Mouse (Mus musculus) c-Kit-positive CD71-positive TER-119-positive erythroid progenitor cells, embryonic 14.5 days (primary cell): Measurements from ENCODE around the gene Tfdp1.

Experiments
- DNase-seq: peaks from one replicate; pipeline ENCODE4 v3.0.0-alpha.2; 2013; ENCODE audit warnings: low spot score

Tfdp1 gene

DNA sequence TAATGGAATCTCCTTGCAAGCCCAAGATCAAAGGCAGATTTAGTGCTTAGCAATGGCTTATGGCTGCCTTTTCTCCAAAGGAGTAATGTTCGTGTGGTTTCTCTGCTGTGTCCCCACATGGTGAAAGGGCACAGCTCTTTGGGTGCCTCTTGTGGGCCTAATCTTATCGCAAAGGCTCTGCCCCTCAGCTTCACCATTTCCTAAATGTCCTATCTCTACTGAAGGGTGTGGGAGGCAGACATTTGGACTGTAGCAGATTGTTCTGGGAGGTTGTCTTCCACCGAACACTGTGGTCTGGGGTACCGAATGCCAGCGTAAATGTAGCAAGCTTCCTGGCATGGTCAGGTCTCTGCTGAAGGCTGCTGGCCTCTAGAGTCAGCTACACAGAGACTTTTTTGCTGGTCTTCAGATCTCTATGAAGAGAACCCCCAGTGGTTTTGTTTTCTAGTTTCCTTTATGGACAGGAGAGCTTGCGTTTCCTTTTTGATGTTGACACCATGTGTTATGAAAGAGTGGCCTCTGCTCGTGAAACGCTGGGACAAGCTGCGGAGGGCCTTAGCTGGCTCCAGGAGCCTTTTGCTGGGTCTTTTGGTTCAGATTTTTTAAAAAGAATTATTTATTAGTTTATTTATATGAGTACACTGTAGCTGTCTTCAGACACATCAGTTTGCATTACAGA lies 14.7 kb downstream of the Tfdp1 start:
- no peak for DNase-seq

DNA sequence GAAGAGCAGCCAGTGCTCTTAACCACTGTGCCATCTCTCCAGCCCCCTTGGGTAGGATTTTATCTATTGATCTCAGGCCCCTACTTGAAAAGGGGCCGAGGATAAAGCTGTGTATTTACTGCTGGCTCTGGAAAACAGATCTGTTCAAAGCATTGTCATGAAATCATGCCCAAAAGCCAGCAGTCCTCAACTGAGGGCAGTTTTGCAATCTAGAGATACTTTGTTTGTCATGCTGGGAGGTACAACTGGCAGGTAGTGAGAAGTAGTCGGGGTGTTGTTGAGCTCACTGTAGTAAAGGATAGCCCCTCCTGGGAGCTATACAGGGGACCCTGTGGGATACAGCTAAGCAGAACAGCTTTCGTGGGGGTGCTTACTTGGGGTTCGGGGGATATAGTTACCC lies 15.3 kb downstream of the Tfdp1 start:
- DNase-seq = no peak

- DNase-seq = no peak
Measured at GRCm38 (mm10) chr8:13356221-13356620, 17.7 kb downstream of the Tfdp1 start.

DNA sequence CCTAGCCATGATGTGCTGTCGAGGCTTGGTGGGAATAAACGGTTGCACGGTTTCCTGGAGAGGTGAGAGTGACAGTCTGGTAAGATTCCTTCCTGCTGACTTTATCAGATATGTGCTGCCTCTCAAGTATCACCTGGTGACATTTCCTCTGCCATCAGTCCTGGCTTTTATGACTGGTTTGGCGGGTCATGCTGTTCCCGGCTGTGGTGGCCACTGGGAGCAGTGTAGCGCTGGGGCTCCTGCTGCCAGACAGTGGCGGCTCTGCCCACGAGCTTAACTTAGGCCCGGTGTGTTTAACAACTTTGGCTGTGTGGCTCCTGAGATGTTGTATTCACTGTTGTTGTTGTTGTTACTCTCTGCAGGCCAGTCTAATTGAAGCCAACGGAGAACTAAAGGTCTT lies 18.1 kb downstream of the Tfdp1 start:
- no peak for DNase-seq

- no peak for DNase-seq
Measured at GRCm38 (mm10) chr8:13360213-13360612, 21.7 kb downstream of the Tfdp1 start.

DNA sequence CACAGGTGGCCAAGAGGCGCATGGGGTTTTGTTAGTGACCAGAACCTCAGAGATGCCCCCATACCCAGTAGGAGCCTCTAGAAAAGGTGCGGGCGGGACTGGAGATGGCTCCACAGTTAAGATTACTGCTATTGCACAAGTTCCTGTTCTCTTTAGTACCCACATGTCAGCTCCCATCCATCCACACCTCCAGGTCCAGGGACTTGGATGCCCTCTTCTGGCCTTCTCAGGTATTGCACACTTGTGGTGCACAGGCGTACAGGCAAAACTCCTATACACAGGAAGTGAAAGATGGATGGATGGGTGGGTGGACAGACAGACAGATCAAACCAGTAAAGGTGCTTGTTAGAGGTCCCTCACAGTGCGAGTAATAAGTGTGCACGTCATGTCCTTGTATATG lies 23.3 kb downstream of the Tfdp1 start:
- DNase-seq = no peak

DNA sequence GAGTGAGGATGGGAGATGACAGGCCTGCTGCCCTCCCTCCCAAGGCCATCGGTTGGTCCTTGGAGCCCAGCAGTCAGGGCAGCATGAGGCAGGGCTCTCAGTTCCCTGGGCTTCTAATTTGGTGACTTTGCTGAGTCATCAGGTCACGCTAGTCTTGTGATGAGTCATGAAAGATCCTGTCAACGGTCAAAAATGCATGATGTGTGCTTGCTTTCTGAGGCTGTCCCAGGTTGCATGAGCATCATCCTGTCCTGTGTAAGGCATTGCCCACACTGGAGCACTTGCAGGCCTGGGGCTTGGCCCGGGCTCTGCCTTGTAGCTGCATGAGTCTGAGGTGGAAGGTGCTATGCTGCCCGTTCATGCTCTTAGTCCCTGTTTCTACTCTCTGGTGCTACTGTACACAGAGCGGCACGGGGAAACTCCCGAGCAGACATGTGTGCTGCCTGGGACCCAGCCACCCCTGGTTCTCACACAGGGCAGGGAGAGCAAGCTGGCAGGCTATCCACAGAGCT lies 34.7 kb downstream of the Tfdp1 start:
- no peak for DNase-seq

- no peak for DNase-seq
Measured at GRCm38 (mm10) chr8:13381630-13382029, 43.1 kb downstream of the Tfdp1 start.

GRCm38 (mm10) chr8:13382536-13382935 lies 44.0 kb downstream of the Tfdp1 start:
- DNase-seq = no peak

DNA sequence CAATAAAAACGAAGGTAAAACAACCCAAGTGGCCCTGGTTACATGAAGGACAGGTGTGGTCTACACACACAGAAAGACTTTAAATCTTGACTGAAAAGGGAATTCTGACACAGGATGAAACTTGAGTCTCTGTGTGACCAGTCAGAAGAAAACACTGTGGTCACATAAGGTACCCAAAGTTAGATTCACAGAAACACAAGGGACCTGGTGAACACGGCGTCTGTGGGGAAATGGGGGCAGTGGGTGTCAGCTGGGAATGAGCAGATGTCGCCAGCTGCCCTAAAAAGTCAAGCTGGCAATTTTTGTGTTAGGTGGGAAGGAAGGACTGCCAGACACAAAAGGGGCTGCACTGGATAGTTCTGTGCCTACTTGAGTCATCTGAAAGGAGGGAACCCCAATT lies 44.4 kb downstream of the Tfdp1 start:
- DNase-seq = no peak

- DNase-seq = no peak
Measured at GRCm38 (mm10) chr8:13386366-13386765, 47.8 kb downstream of the Tfdp1 start.

DNA sequence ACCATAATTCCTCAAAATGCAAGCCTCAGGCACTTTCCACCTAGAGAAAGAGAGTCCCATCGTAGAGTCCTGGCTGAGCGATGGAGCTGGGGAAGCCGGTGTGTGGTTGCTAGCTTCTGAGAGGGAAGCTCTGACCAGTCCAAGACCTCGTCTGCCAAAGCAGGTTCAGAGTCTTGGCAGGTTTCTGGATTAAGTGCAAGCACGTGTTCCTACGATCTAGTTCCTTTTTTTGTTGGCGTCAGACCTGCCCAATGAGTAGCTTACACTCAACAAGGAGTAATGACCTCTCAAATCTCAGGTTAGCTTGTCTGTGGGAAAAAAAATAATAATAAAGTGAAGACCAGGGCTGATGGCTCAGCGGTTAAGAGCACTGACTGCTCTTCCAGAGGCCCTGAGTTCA lies 49.2 kb downstream of the Tfdp1 start:
- DNase-seq = no peak

DNA sequence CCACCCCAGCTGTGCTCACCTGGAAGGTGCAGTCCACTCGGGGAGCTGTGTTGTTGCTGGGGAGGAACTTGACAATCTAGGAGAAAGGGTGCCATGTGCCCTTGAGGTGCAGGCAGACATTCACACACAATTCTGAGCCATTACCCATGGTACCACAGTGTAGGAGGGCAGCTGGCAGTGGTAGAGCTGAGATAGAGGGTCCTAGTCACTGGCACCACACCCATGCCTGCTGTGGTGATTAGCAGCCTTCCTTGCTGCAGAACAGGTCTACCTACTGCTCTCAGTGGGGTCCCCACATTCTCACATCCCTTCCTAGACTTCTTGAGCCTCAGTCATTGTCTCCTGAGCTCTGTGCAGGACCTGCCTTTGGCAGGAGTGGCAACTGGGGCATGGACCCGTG lies 50.2 kb downstream of the Tfdp1 start:
- no peak for DNase-seq

DNA sequence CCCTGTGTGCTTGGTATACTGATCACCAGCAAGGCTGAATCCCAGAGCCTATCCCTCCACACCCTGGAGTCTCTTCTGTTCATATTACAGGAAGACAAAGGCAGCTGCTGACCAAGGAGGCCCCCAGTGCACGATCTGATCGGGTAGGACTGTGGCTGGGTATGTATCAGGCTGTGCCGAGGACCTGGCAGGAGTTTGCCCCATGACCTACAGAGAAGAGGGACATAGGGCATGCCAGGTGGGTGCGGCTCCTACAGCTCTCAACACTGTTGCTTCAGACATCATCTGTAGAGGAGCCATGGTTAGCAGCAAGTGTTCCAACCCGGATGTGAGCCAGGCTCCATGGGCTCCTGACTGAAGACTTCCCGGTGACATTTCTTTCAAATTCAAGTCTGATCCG lies 55.3 kb downstream of the Tfdp1 start:
- DNase-seq = no peak

DNA sequence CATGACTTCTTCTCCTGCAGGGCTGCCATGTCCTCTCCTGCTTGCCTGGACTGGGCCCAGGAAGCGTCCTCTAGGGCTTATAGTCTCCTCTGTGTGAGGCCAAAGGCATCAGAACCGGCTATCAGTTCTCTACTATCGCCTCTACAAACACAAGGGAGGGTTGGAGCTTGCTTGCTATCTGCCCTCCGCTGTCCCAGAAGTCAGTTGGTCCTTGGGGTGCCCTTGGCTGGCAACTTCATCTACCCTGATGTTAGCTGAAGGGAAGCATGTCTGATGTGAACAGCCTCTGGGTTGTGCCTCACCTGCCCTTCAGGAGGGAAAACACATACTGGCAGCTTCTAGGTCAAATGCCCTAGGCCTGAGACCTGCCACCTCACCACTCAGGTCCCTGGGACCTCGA lies 58.2 kb downstream of the Tfdp1 start, which contains the start of gene Atp4b:
Gene Atp4b, minus strand, starts transcription at position 101 of the 400 bp plus-strand sequence.
- no peak for DNase-seq

- DNase-seq = no peak
Measured at GRCm38 (mm10) chr8:13403517-13403916, 65.0 kb downstream of the Tfdp1 start.

- no peak for DNase-seq
Measured at GRCm38 (mm10) chr8:13404666-13405131, 66.1 kb downstream of the Tfdp1 start, which contains the start of gene Grk1. Grk1 (plus strand) TSS chr8:13405081.

DNA sequence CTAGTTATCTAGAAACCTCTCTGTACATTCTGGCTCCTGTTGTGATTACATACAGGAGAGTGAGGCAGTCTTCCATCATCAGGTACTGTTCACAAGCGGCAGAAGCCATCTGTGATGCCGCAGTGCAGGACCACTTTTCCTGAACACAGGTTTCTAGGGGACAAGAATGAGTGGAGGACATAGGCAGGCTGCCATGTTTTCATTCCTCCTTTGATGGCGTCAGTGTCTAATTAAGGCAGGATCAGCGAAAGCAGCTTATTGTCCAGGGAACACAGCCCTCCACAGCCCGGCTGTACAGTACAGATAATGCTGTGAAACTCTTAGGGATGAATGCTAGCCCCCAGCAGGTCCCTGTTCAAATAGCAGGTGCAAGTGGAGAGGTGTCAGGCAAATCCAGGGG lies 67.5 kb downstream of the Tfdp1 start:
- no peak for DNase-seq

DNA sequence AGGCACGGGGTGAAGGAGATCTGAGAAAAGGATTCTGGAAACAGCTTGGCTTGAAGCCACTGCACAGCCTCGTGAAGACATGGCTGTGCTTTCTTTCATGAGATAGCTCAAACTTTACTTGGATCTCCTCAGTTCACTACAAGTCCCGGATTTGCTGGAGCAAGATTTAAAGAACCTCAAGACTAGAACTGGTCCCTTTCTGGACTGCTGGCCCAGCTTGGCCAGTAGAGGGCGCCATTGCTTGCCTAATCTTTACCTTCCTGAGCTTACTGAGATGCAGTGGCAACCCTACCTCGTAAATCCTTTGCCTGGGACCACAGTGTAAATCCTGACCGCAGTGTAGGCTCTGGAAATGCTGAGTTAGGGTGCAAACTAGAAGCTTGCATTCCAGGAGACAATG lies 73.0 kb downstream of the Tfdp1 start:
- peak; percentile 48 for DNase-seq

GRCm38 (mm10) chr8:13412891-13413558 lies 74.5 kb downstream of the Tfdp1 start:
- DNase-seq = peak; percentile 47

DNA sequence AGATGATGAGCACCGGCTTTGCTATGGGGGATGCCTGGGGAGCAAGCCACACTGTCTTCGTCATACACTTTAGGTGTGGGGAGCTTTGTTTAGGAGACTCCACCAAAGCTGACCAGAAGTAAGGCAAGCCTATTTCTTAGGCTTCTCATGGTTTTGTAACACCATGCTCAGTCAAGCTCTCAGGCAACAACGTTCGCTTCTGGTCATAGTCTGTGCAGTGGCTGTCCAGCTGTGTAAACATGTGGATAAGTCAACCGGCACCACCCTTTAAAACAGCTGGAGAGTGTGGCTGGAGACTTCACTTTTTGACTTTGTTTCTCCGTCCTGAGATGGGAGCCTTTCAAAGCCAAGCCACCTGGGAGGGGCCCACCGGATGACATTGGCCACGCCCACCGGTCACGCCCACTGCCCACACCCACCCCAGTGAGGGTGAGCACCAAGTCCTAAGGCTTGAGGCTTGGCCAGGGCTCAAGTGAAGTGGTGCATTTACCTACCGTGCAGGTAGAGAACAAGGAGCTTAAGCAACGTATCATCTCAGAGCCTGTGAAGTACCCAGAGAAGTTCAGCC lies 75.4 kb downstream of the Tfdp1 start:
- no peak for DNase-seq

DNA sequence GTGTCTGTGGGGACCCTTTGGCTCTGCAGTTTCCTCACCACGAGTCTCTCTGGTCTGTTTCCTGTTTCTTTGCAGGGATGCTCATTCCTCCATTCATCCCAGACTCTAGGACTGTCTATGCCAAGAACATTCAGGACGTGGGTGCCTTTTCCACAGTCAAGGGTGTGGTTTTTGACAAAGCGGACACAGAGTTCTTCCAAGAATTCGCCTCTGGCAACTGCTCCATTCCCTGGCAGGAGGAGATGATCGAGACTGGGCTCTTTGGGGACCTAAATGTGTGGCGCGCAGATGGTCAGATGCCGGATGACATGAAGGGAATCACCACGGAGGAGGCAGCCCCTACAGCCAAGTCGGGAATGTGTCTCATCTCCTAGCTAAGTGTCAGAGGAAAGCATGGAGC lies 77.3 kb downstream of the Tfdp1 start:
- no peak for DNase-seq

DNA sequence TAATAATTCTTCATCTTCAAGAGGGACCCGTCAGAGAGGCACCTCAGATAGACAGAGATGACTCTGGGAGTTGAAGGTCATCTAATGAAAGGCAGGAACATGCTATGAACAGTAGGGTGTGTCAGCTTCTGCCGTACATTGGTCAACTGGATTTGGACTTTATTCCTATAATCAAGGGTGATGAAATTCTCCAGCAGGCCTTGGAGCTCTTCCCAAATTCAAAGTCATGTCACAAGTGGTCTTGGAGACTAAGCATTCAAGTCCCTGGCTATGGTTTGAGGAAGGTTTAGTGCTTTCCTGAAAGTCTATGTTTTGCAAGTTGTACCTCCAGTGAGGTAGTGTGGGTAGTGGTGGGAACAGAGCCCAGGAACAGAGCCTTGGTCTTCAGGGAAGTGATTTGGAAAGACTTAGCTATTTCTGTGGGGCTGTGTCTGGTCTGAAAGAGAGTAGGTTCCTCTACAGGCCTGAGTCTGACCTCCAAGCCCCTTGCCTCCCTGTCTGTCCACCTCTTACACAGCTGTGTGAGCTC lies 80.6 kb downstream of the Tfdp1 start:
- DNase-seq = no peak
